Mouse (Mus musculus): ENCODE data around the gene Dusp1.

- TF ChIP-seq GATA1 (IDR thresholded peaks at IDR 0.05; ENCODE audit: low read length) (no peak), TAL1 (IDR thresholded peaks at IDR 0.05; ENCODE audit: low read length) (no peak)
These were observed 39.6 kb upstream of the Dusp1 start for GRCm38 (mm10) chr17:26601514-26601913.

All from erythroblast, embryonic 14.5 days (primary cell).